Mouse (Mus musculus) gastrocnemius, postnatal 4 days (tissue): ENCODE data around the gene 4933407L21Rik. TPM values are rescaled to one million over a fixed set of nuclear protein-coding genes. Genes with fewer than 3 reads are reported as not detected.
A peak's percentile ranks its signal among the peaks of the same experiment; 100 is the strongest.

Experiments
- DNase-seq, 2 experiments: peaks; one replicate each; pipeline ENCODE4 v3.0.0; 2021 to 2022; ENCODE audit warnings: low spot score in 2 of 2, mixed read lengths in 2 of 2
- long read RNA-seq, 2 experiments: library from polyadenylated mRNA; stranded (forward); transcript quantifications; one replicate each; pipeline ENCODE4 v2.0.0; 2021
- total RNA-seq, 2 experiments: library from RNA; stranded (reverse); gene quantifications; 2 replicates each; pipeline ENCODE4 v1.2.3; 2021

The 4933407L21Rik gene
- total RNA-seq, result under 1 TPM; 0.39 to 0.96 TPM
- long read RNA-seq, experiment 1, result 0 reads
- long read RNA-seq, experiment 2, partial matches to known transcripts, result 0 of 1 reads
- long read RNA-seq, experiment 2, other reads (novel, unspliced or antisense), result 0 of 1 reads

GRCm38 (mm10) chr1:85928057-85928687 lies at the start of gene 4933407L21Rik:
TSS of gene 4933407L21Rik (plus strand) at chr1:85928483.
- peak in 1 of 2 experiments; percentile 27 for DNase-seq

GRCm38 (mm10) chr1:85882003-85882402 lies 46.3 kb upstream of the 4933407L21Rik start:
- no peak for DNase-seq

- no peak for DNase-seq
Measured at GRCm38 (mm10) chr1:85887221-85887620, 41.1 kb upstream of the 4933407L21Rik start.

GRCm38 (mm10) chr1:85894231-85894747 lies 34.0 kb upstream of the 4933407L21Rik start, which contains the start of gene Itm2c:
TSS of gene Itm2c (plus strand) at chr1:85894281.
- peak; percentile 80 to 89 for DNase-seq

GRCm38 (mm10) chr1:85894748-85895360 lies 33.4 kb upstream of the 4933407L21Rik start:
- peak in 1 of 2 experiments; percentile 50 for DNase-seq

GRCm38 (mm10) chr1:85895391-85895837 lies 32.9 kb upstream of the 4933407L21Rik start:
- DNase-seq, result peak in 1 of 2 experiments; percentile 50

- no peak for DNase-seq
Measured at GRCm38 (mm10) chr1:85896110-85896509, 32.2 kb upstream of the 4933407L21Rik start.

- DNase-seq, result no peak
Measured at GRCm38 (mm10) chr1:85896781-85897700, 31.2 kb upstream of the 4933407L21Rik start.

- DNase-seq, result no peak
Measured at GRCm38 (mm10) chr1:85897901-85898760, 30.2 kb upstream of the 4933407L21Rik start.

- no peak for DNase-seq
Measured at GRCm38 (mm10) chr1:85898761-85899387, 29.4 kb upstream of the 4933407L21Rik start.

GRCm38 (mm10) chr1:85899388-85899761 lies 28.9 kb upstream of the 4933407L21Rik start:
- DNase-seq, result no peak

GRCm38 (mm10) chr1:85900521-85901333 lies 27.6 kb upstream of the 4933407L21Rik start:
- DNase-seq, result no peak

- no peak for DNase-seq
Measured at GRCm38 (mm10) chr1:85901516-85902107, 26.7 kb upstream of the 4933407L21Rik start.

- no peak for DNase-seq
Measured at GRCm38 (mm10) chr1:85902108-85902561, 26.1 kb upstream of the 4933407L21Rik start.

- no peak for DNase-seq
Measured at GRCm38 (mm10) chr1:85906892-85907291, 21.4 kb upstream of the 4933407L21Rik start.

- DNase-seq, result no peak
Measured at GRCm38 (mm10) chr1:85908754-85909590, 19.3 kb upstream of the 4933407L21Rik start.

- DNase-seq, result no peak
Measured at GRCm38 (mm10) chr1:85913078-85913755, 15.1 kb upstream of the 4933407L21Rik start.
